Comparison of ENCODE assay signal across 8 mouse cellular contexts in the genomic region with DNA sequence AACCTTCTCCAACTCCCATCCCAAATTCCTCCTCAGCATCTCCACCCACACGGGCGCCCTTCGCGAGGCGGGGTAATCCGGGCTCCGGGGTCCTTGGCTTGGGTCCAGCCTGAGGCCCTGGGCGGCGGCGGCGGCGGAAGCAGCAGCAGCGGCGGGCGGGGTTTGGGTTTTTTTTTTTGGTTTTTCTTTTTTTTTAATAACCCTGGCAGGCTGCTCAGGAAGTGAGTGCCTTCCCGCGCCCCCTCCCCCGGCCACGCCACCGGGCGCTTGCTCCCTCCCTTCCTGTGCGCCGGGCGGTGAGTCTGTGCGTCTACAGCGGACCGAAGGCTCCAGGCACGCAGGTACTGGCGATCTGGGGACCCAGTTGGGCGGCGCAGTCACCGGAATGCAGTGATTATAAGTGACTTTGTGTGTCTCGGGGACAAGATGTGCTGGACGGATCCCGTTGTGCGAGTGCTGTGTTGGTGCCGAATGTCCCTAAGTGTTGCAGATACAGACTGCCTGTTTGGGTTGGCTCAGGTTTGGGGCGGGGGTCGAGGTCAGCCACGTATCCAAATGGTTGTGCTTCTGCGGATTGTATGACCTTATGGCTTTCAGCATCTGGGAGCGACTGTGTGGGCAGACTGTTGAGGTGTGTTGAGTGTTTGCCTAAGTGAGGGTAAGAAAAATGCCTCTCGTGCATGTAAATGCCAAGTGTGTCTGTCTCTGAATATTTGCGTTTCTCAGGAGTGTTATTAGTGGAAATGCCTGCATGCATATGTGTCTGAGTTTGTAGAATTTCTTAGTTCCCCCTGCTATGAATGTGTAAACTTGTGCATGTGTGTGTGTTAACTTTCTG. TPM values are rescaled to one million over a fixed set of nuclear protein-coding genes. Genes with fewer than 3 reads are reported as not detected.
A peak's percentile ranks its signal among the peaks of the same experiment; 100 is the strongest.
DNase-seq lines count a peak whose midpoint lies in the region; ATAC-seq and TF ChIP-seq lines count a peak whose summit lies in the region.

Gene Adamts10, plus strand, starts transcription at position 287 of the 838 bp plus-strand sequence.

- H3K36me3 ChIP-seq in CH12.LX (replicated peaks in 1 of 2; ENCODE audit: control insufficient read depth in 1 of 2, insufficient read depth in 1 of 2, low read length in 1 of 2), result peaks cover 7 to 26% of the 10 kb centered on the region in 2 experiments
- H3K36me3 ChIP-seq in forebrain, embryonic 15.5 days, result peaks cover 6% of the 10 kb centered on the region; the same call in 1 of the 2 replicates
- H3K36me3 ChIP-seq in lung, embryonic 14.5 days (ENCODE audit: insufficient read depth), result peaks cover 19% of the 10 kb centered on the region
- no peaks in the 10 kb centered on the region; the same call in 1 of the 2 replicates for H3K36me3 ChIP-seq in thymus, adult 2 months (ENCODE audit: control insufficient read depth, insufficient read depth, low read length)

- H3K9ac ChIP-seq in CH12.LX (ENCODE audit: insufficient read depth, low read depth), result peak within 1 kb of the TSS; percentile 66
- H3K9ac ChIP-seq in forebrain, embryonic 15.5 days (replicated peaks), result peak within 1 kb of the TSS; percentile 76
- peak within 1 kb of the TSS; percentile 75 for H3K9ac ChIP-seq in lung, embryonic 14.5 days

- dilution Hi-C loops in CH12.LX (cut with MboI; ENCODE audit: extremely low pct_ligation_motif_present, extremely low pct_unique_long_range_greater_than_20kb, low sequenced_read_pairs), result no loop called here

- peak; percentile 76 for DNase-seq in CH12.LX (ENCODE audit: extremely low read depth)
- DNase-seq in c-Kit-positive CD71-negative TER-119-negative erythroid progenitor cells, embryonic 14.5 days (ENCODE audit: low read depth), result peak; percentile 53
- peak; percentile 86 to 90 for DNase-seq in heart, postnatal 14 days
- DNase-seq in layer of hippocampus, adult 18-20 months (ENCODE audit: low spot score in 2 of 2), result peak; percentile 19 to 39
- DNase-seq in lung, embryonic 14.5 days, result peak; percentile 96
- peak; percentile 77 for DNase-seq in thymus, adult 2 months

- peaks cover 11 to 24% of the 10 kb centered on the region in 2 experiments for H3K4me1 ChIP-seq in CH12.LX (ENCODE audit: control insufficient read depth in 1 of 2, insufficient read depth in 2 of 2)
- peaks cover 24% of the 10 kb centered on the region for H3K4me1 ChIP-seq in forebrain, embryonic 15.5 days
- H3K4me1 ChIP-seq in lung, embryonic 14.5 days (ENCODE audit: insufficient read depth), result peaks cover 23% of the 10 kb centered on the region
- H3K4me1 ChIP-seq in olfactory bulb, adult 2 months (ENCODE audit: control insufficient read depth, insufficient read depth, low read length), result peaks cover 16% of the 10 kb centered on the region
- peaks cover 11% of the 10 kb centered on the region for H3K4me1 ChIP-seq in thymus, adult 2 months (replicated peaks; ENCODE audit: control insufficient read depth, insufficient read depth, low read length)

- TF ChIP-seq RAD21 in CH12.LX (IDR thresholded peaks at IDR 0.05; ENCODE audit: low read depth, low read length), result no peak

- no peak for TF ChIP-seq CTCF in CH12.LX (conservative IDR thresholded peaks at IDR 0.05 in 1 of 2, IDR thresholded peaks at IDR 0.05 in 1 of 2; ENCODE audit: low read depth in 2 of 2, low read length in 2 of 2)
- peak; percentile 24 for TF ChIP-seq CTCF in lung, embryonic 14.5 days (IDR thresholded peaks at IDR 0.05; ENCODE audit: low read depth)
- no peak for TF ChIP-seq CTCF in olfactory bulb, adult 2 months (IDR thresholded peaks at IDR 0.05; ENCODE audit: insufficient read depth, low read depth, low read length)
- TF ChIP-seq CTCF in thymus, adult 2 months (IDR thresholded peaks at IDR 0.05; ENCODE audit: borderline replicate concordance, control insufficient read depth, extremely low read depth, insufficient read depth, low read length, poor library complexity), result no peak

- no peak within 1 kb of the TSS for H3K27ac ChIP-seq in CH12.LX (ENCODE audit: insufficient read depth, low read depth)
- peak within 1 kb of the TSS; percentile 75 for H3K27ac ChIP-seq in forebrain, embryonic 15.5 days (replicated peaks)
- H3K27ac ChIP-seq in lung, embryonic 14.5 days (ENCODE audit: low read depth), result peak within 1 kb of the TSS; percentile 90
- H3K27ac ChIP-seq in olfactory bulb, adult 2 months (ENCODE audit: insufficient read depth, low read depth, low read length), result peak within 1 kb of the TSS; percentile 23
- H3K27ac ChIP-seq in thymus, adult 2 months (ENCODE audit: control insufficient read depth, insufficient read depth, low read length), result peak within 1 kb of the TSS; percentile 8; the same call in 1 of the 2 replicates

- H3K27me3 ChIP-seq in CH12.LX (replicated peaks), result no peaks in the 10 kb centered on the region
- no peaks in the 10 kb centered on the region for H3K27me3 ChIP-seq in forebrain, embryonic 15.5 days
- H3K27me3 ChIP-seq in lung, embryonic 14.5 days (ENCODE audit: insufficient read depth, low read length), result no peaks in the 10 kb centered on the region
- H3K27me3 ChIP-seq in thymus, adult 2 months (ENCODE audit: control insufficient read depth, insufficient read depth, low read length), result no peaks in the 10 kb centered on the region

- TF ChIP-seq POLR2A in CH12.LX (IDR thresholded peaks at IDR 0.05; ENCODE audit: low read depth, low read length), result peak; percentile 74
- TF ChIP-seq POLR2A in olfactory bulb, adult 2 months (IDR thresholded peaks at IDR 0.05; ENCODE audit: insufficient read depth, low read depth, low read length), result no peak
- no peak for TF ChIP-seq POLR2A in thymus, adult 2 months (IDR thresholded peaks at IDR 0.05; ENCODE audit: control insufficient read depth, extremely low read depth, insufficient read depth, low read length, poor library complexity)

- no peaks in the 10 kb centered on the region for H3K9me3 ChIP-seq in CH12.LX (replicated peaks; ENCODE audit: low read length)
- no peaks in the 10 kb centered on the region for H3K9me3 ChIP-seq in forebrain, embryonic 15.5 days
- no peaks in the 10 kb centered on the region for H3K9me3 ChIP-seq in lung, embryonic 14.5 days (ENCODE audit: low read depth, low read length)

- ATAC-seq in forebrain, embryonic 15.5 days (replicated peaks), result peak; percentile 46
- peak; percentile 82 for ATAC-seq in lung, embryonic 14.5 days (ENCODE audit: insufficient read depth)

- intact Hi-C loops in heart, postnatal 14 days (cut with DNase I), result no loop called here

- H3K79me2 ChIP-seq in CH12.LX (replicated peaks; ENCODE audit: control insufficient read depth, extremely low read depth, insufficient read depth, poor library complexity, severe bottlenecking), result no peaks in the 10 kb centered on the region

- in situ Hi-C loops in CH12.LX (cut with MboI; ENCODE audit: low pct_ligation_motif_present, low pct_unique_long_range_greater_than_20kb, low sequenced_read_pairs), result no loop called here

- TF ChIP-seq EP300 in CH12.LX (IDR thresholded peaks at IDR 0.05; ENCODE audit: low read length), result no peak

- H3K4me2 ChIP-seq in CH12.LX (ENCODE audit: insufficient read depth, low read depth, poor library complexity, severe bottlenecking), result peak within 1 kb of the TSS; percentile 85
- peak within 1 kb of the TSS; percentile 61 for H3K4me2 ChIP-seq in forebrain, embryonic 15.5 days (replicated peaks)
- peak within 1 kb of the TSS; percentile 84 for H3K4me2 ChIP-seq in lung, embryonic 14.5 days

- peak within 1 kb of the TSS; percentile 80 to 93 (median 88) for H3K4me3 ChIP-seq in CH12.LX (replicated peaks in 1 of 3; ENCODE audit: low read depth in 2 of 3, low read length in 2 of 3, poor library complexity in 1 of 3)
- H3K4me3 ChIP-seq in forebrain, embryonic 15.5 days, result peak within 1 kb of the TSS; percentile 68
- peak within 1 kb of the TSS; percentile 69 for H3K4me3 ChIP-seq in lung, embryonic 14.5 days (ENCODE audit: low read depth, low read length)
- peak within 1 kb of the TSS; percentile 94 for H3K4me3 ChIP-seq in olfactory bulb, adult 2 months (ENCODE audit: insufficient read depth, low read depth, low read length)
- H3K4me3 ChIP-seq in thymus, adult 2 months (ENCODE audit: control insufficient read depth, insufficient read depth, low read length), result peak within 1 kb of the TSS; percentile 98

- WGBS in forebrain, embryonic 15.5 days, result under 1% methylated on average over 44 of the region's 44 CpGs
- under 1% methylated on average over 41 of the region's 44 CpGs for WGBS in lung, embryonic 14.5 days
- under 1% methylated on average over 44 of the region's 44 CpGs for WGBS in olfactory bulb, adult 2 months
- WGBS in thymus, adult 2 months, result 1% methylated on average over 43 of the region's 44 CpGs

TF ChIP-seq in CH12.LX, 34 proteins besides CTCF, POLR2A, EP300 and RAD21 (continues in another document):
- TF ChIP-seq ZKSCAN1 (IDR thresholded peaks at IDR 0.05; ENCODE audit: borderline replicate concordance, low read depth, low read length) (no peak; the same call in 1 of the 2 replicates), GABPA (IDR thresholded peaks at IDR 0.05; ENCODE audit: insufficient replicate concordance, low read depth, low read length) (no peak), MAX (IDR thresholded peaks at IDR 0.05; ENCODE audit: low read length) (no peak), RCOR1 (conservative IDR thresholded peaks at IDR 0.05; ENCODE audit: low read depth, low read length) (no peak), POLR2AphosphoS2 (IDR thresholded peaks at IDR 0.05; ENCODE audit: low read depth, low read length) (no peak), ZC3H11A (IDR thresholded peaks at IDR 0.05; ENCODE audit: low read depth, low read length) (no peak), TBP (conservative IDR thresholded peaks at IDR 0.05; ENCODE audit: low read depth, low read length) (no peak), PAX5 (IDR thresholded peaks at IDR 0.05; ENCODE audit: low read length) (no peak), SIN3A (IDR thresholded peaks at IDR 0.05; ENCODE audit: low read length) (peak; percentile 7; the same call in 1 of the 2 replicates), ZMIZ1 (IDR thresholded peaks at IDR 0.05; ENCODE audit: low read depth, low read length) (no peak), JUND (conservative IDR thresholded peaks at IDR 0.05; ENCODE audit: low read depth, low read length) (no peak), JUN (IDR thresholded peaks at IDR 0.05; ENCODE audit: insufficient read depth, low read depth, low read length) (no peak), ELF1 (IDR thresholded peaks at IDR 0.05; ENCODE audit: low read depth, low read length) (peak; percentile 75), MXI1 (IDR thresholded peaks at IDR 0.05; ENCODE audit: low read depth, low read length) (peak; percentile 18; the same call in 1 of the 2 replicates)

RNA-seq across cellular contexts. Expression of gene Adamts10, which starts in this region (rescaled TPM):
- total RNA-seq in CH12.LX (2012; rRNA removed) (15.2 and 16.7 TPM in 2 replicates), CH12.LX (2014; rRNA removed) (6.2 and 6.7 TPM in 2 replicates)
- 11.7 and 12.1 TPM in 2 replicates for polyA plus RNA-seq in CH12.LX (2012; ENCODE audit: insufficient read length, low read depth)
- 37.8 and 40.7 TPM in 2 replicates for polyA plus RNA-seq in forebrain, embryonic 15.5 days (2015; fragmentation: Nextera tagmentation; extraction: Ambion mirVana)
- 10 to 100 TPM; 31.7 to 38.4 TPM for total RNA-seq in heart, postnatal 14 days (2021)
- 10 to 100 TPM; 18.7 to 20.3 TPM for total RNA-seq in layer of hippocampus, adult 18-20 months (2021)
- polyA plus RNA-seq in lung, embryonic 14.5 days (2014; fragmentation: Nextera tagmentation; extraction: Ambion mirVana), result 117 and 126 TPM in 2 replicates
- polyA plus RNA-seq in olfactory bulb, adult 2 months (2012; ENCODE audit: insufficient read depth, insufficient read length, low replicate concordance, missing spikeins), result not detected in 2 replicates
- 116 and 130 TPM in 2 replicates for polyA plus RNA-seq in thymus, adult 2 months (2012; rRNA removed)

Comparison
In these comparisons a context has a peak if more than half of its experiments do, and no peak if none do; other contexts are left out.
1. DNase-seq: peak in every context shown above with its lines; median percentile 96 in lung, embryonic 14.5 days; 88 in heart, postnatal 14 days; 77 in thymus, adult 2 months; 76 in CH12.LX; 53 in c-Kit-positive CD71-negative TER-119-negative erythroid progenitor cells, embryonic 14.5 days; 29 in layer of hippocampus, adult 18-20 months.